Mouse (Mus musculus): ENCODE results near the gene Omp. TPM values are rescaled to one million over a fixed set of nuclear protein-coding genes. Genes with fewer than 3 reads are reported as not detected.

Omp gene
- polyA plus RNA-seq (2015; fragmentation: Nextera tagmentation; extraction: Ambion mirVana) = 0.41 and 0.46 TPM in 2 replicates

GRCm38 (mm10) chr7:98145402-98145801 is at the start of gene Omp:
Gene Omp (minus strand): TSS chr7:98145502.

GRCm38 (mm10) chr7:98177929-98178559 is 32.7 kb upstream of the Omp start, which contains the start of gene Capn5:
Gene Capn5 (minus strand): TSS chr7:98178274.

GRCm38 (mm10) chr7:98119179-98119960 is 25.9 kb downstream of the Omp start, which contains the start of gene Myo7a:
Gene Myo7a (minus strand): TSS chr7:98119524.

Other genes with a start within 250 kb of the Omp start
- gene Gdpd4, start 225.5 kb downstream of the Omp start, polyA plus RNA-seq (2015; fragmentation: Nextera tagmentation; extraction: Ambion mirVana) = not detected in 2 replicates
- gene Myo7a, start 26.0 kb downstream of the Omp start, polyA plus RNA-seq (2015; fragmentation: Nextera tagmentation; extraction: Ambion mirVana) = 10.5 and 23.1 TPM in 2 replicates
- 6.9 and 9.7 TPM in 2 replicates for gene Capn5, start 32.8 kb upstream of the Omp start, polyA plus RNA-seq (2015; fragmentation: Nextera tagmentation; extraction: Ambion mirVana)
- gene B3gnt6, start 54.0 kb upstream of the Omp start, polyA plus RNA-seq (2015; fragmentation: Nextera tagmentation; extraction: Ambion mirVana) = 0.13 TPM in 1 of 2 replicates, not detected in the other
- gene Acer3, start 175.7 kb upstream of the Omp start, polyA plus RNA-seq (2015; fragmentation: Nextera tagmentation; extraction: Ambion mirVana) = 21.9 and 27.4 TPM in 2 replicates
- gene Tsku, start 215.8 kb upstream of the Omp start, polyA plus RNA-seq (2015; fragmentation: Nextera tagmentation; extraction: Ambion mirVana) = 6.8 and 8.9 TPM in 2 replicates